11 mouse cellular contexts compared by ENCODE assay signal in genomic region chr8:25388811-25389210, GRCm38 (mm10).
DNase-seq lines count a peak whose midpoint lies in the region; ATAC-seq lines count a peak whose summit lies in the region.
"Had no signal": no experiment of that assay in that cellular context is flagged by ENCODE, and none has a peak within 500 bp of the region (broad histone marks: within the 10 kb centered on the region; RNA-seq: fewer than 3 reads in every experiment).

No protein-coding gene starts in this region.

- H3K27me3 ChIP-seq in forebrain, embryonic 10.5 days (ENCODE audit: poor library complexity, severe bottlenecking), result peaks cover 38% of the 10 kb centered on the region
- no peaks in the 10 kb centered on the region for H3K27me3 ChIP-seq in forebrain, embryonic 11.5 days (ENCODE audit: control insufficient read depth, insufficient read depth, low read length)
- H3K27me3 ChIP-seq: limb, embryonic 15.5 days; Patski had no signal

- H3K4me2 ChIP-seq in forebrain, embryonic 11.5 days (ENCODE audit: low read depth, low read length, severe bottlenecking), result no peak overlapping the region
- H3K4me2 ChIP-seq: limb, embryonic 15.5 days had no signal

- no peak for ATAC-seq in forebrain, embryonic 11.5 days (replicated peaks; ENCODE audit: low FRiP score)
- ATAC-seq: intestine, embryonic 16.5 days; Patski had no signal

- DNase-seq in forebrain, embryonic 10.5 days (ENCODE audit: extremely low spot score, low spot score), result no peak
- no peak for DNase-seq in forebrain, embryonic 11.5 days (ENCODE audit: low spot score)
- DNase-seq in right cerebral cortex, adult 2 months (ENCODE audit: low spot score in 2 of 2), result peak; percentile 43 to 54
- DNase-seq in right cerebral cortex, postnatal 14 days, result no peak
- peak; percentile 12 to 69 for DNase-seq in left cerebral cortex, adult 8-10 months (ENCODE audit: low spot score in 2 of 2)
- peak; percentile 41 for DNase-seq in testis, postnatal 14 days (ENCODE audit: low spot score)
- DNase-seq in gastrocnemius, postnatal 10 days, result no peak
- no peak for DNase-seq in embryo, embryonic 9.5 days (ENCODE audit: extremely low spot score)

- no peak overlapping the region for H3K9ac ChIP-seq in forebrain, embryonic 11.5 days (ENCODE audit: low read length)
- H3K9ac ChIP-seq: limb, embryonic 15.5 days had no signal

- peaks cover 47% of the 10 kb centered on the region for H3K4me1 ChIP-seq in forebrain, embryonic 10.5 days
- peaks cover 30% of the 10 kb centered on the region; the same call in 1 of the 2 replicates for H3K4me1 ChIP-seq in forebrain, embryonic 11.5 days (replicated peaks; ENCODE audit: control insufficient read depth, insufficient read depth, low read length)

- H3K27ac ChIP-seq in forebrain, embryonic 10.5 days, result 0 out of 2 replicates have a peak overlapping the region, but pooled peaks have one; percentile 75
- no peak overlapping the region for H3K27ac ChIP-seq in forebrain, embryonic 11.5 days (ENCODE audit: low read depth, low read length)

- WGBS in forebrain, embryonic 10.5 days, result 74% methylated on average over 9 of the region's 9 CpGs
- 69% methylated on average over 9 of the region's 9 CpGs for WGBS in forebrain, embryonic 11.5 days

- no peaks in the 10 kb centered on the region for H3K9me3 ChIP-seq in forebrain, embryonic 10.5 days
- no peaks in the 10 kb centered on the region for H3K9me3 ChIP-seq in forebrain, embryonic 11.5 days (ENCODE audit: control insufficient read depth, low read length)
- H3K9me3 ChIP-seq: limb, embryonic 15.5 days had no signal

- no peak overlapping the region for H3K4me3 ChIP-seq in forebrain, embryonic 10.5 days
- H3K4me3 ChIP-seq in forebrain, embryonic 11.5 days (ENCODE audit: low read depth, low read length), result no peak overlapping the region
- H3K4me3 ChIP-seq: limb, embryonic 15.5 days had no signal

- no peaks in the 10 kb centered on the region for H3K36me3 ChIP-seq in forebrain, embryonic 10.5 days (replicated peaks)
- no peaks in the 10 kb centered on the region for H3K36me3 ChIP-seq in forebrain, embryonic 11.5 days (ENCODE audit: control insufficient read depth, insufficient read depth, low read length)
- H3K36me3 ChIP-seq: limb, embryonic 15.5 days had no signal

Comparison
In these comparisons a context has a peak if more than half of its experiments do, and no peak if none do; other contexts are left out.
1. DNase-seq: peak in right cerebral cortex, adult 2 months (2 of 2), left cerebral cortex, adult 8-10 months (2 of 2) and testis, postnatal 14 days (single experiment); none in forebrain, embryonic 10.5 days (single experiment), forebrain, embryonic 11.5 days (single experiment), right cerebral cortex, postnatal 14 days (single experiment), gastrocnemius, postnatal 10 days (single experiment) and embryo, embryonic 9.5 days (single experiment).